Comparison of ENCODE assay signal across 8 mouse cellular contexts in genomic region chr2:173274428-173275342, GRCm38 (mm10). TPM values are rescaled to one million over a fixed set of nuclear protein-coding genes. Genes with fewer than 3 reads are reported as not detected.
DNase-seq lines count a peak whose midpoint lies in the region; ATAC-seq and TF ChIP-seq lines count a peak whose summit lies in the region.

No protein-coding gene starts in this region.

- WGBS in spleen, adult 2 months = 15% methylated on average over 15 of the region's 15 CpGs
- WGBS in intestine, embryonic 16.5 days = 18% methylated on average over 15 of the region's 15 CpGs
- 12% methylated on average over 15 of the region's 15 CpGs for WGBS in neural tube, embryonic 11.5 days

- peak overlapping the region; percentile 91 for H3K9ac ChIP-seq in intestine, embryonic 16.5 days (ENCODE audit: low read depth, low read length)
- peak overlapping the region; percentile 100 for H3K9ac ChIP-seq in neural tube, embryonic 11.5 days (ENCODE audit: low read length)

- peak overlapping the region; percentile 65 for H3K4me3 ChIP-seq in spleen, adult 2 months (ENCODE audit: extremely low read depth, insufficient read depth, insufficient read length)
- H3K4me3 ChIP-seq in embryonic fibroblast, embryonic 13.5 days (ENCODE audit: insufficient read depth, low read length) = peak overlapping the region; percentile 85
- H3K4me3 ChIP-seq in intestine, embryonic 16.5 days (ENCODE audit: low read length) = peak overlapping the region; percentile 78
- peak overlapping the region; percentile 99 for H3K4me3 ChIP-seq in neural tube, embryonic 11.5 days (ENCODE audit: low read depth, low read length)

- no peak for DNase-seq in spleen, adult 2 months (ENCODE audit: low read depth in 1 of 2, low spot score in 2 of 2)
- no peak for DNase-seq in spleen, postnatal 14 days (ENCODE audit: low spot score in 2 of 2)
- DNase-seq in neural tube, embryonic 11.5 days (ENCODE audit: low spot score) = peak; percentile 51
- DNase-seq in urinary bladder, postnatal 25 days (ENCODE audit: low spot score) = no peak
- DNase-seq in cerebellum, postnatal 14 days = no peak
- no peak for DNase-seq in ovary, postnatal 36 days (ENCODE audit: low spot score)

- no peaks in the 10 kb centered on the region for H3K9me3 ChIP-seq in intestine, embryonic 16.5 days (ENCODE audit: control insufficient read depth, low read length)
- no peaks in the 10 kb centered on the region for H3K9me3 ChIP-seq in neural tube, embryonic 11.5 days (ENCODE audit: control insufficient read depth, low read length)

- TF ChIP-seq CTCF in spleen, adult 2 months (IDR thresholded peaks at IDR 0.05; ENCODE audit: extremely low read depth, insufficient read depth, insufficient read length, insufficient replicate concordance) = no peak
- TF ChIP-seq CTCF in embryonic fibroblast, embryonic 13.5 days (IDR thresholded peaks at IDR 0.05; ENCODE audit: borderline replicate concordance, insufficient read depth, low read length) = no peak

- H3K27me3 ChIP-seq in spleen, adult 2 months (ENCODE audit: control insufficient read depth, insufficient read depth, low read length) = peaks cover 7% of the 10 kb centered on the region
- H3K27me3 ChIP-seq in intestine, embryonic 16.5 days (replicated peaks; ENCODE audit: control insufficient read depth, insufficient read depth, low read length) = no peaks in the 10 kb centered on the region
- no peaks in the 10 kb centered on the region for H3K27me3 ChIP-seq in neural tube, embryonic 11.5 days (ENCODE audit: control insufficient read depth, insufficient read depth, low read length)

- no peak for ATAC-seq in intestine, embryonic 16.5 days
- peak; percentile 5; the same call in 1 of the 2 replicates for ATAC-seq in neural tube, embryonic 11.5 days (ENCODE audit: insufficient read depth, low FRiP score, low TSS enrichment)

- peak overlapping the region; percentile 3; the same call in 1 of the 2 replicates for H3K27ac ChIP-seq in spleen, adult 2 months (ENCODE audit: insufficient read depth, low read length)
- H3K27ac ChIP-seq in embryonic fibroblast, embryonic 13.5 days (ENCODE audit: insufficient read depth, low read length) = peak overlapping the region; percentile 86
- peak overlapping the region; percentile 74 for H3K27ac ChIP-seq in intestine, embryonic 16.5 days (ENCODE audit: low read length)
- H3K27ac ChIP-seq in neural tube, embryonic 11.5 days (ENCODE audit: low read depth, low read length) = no peak overlapping the region

- H3K36me3 ChIP-seq in spleen, adult 2 months (ENCODE audit: control insufficient read depth, insufficient read depth, low read length) = no peaks in the 10 kb centered on the region
- no peaks in the 10 kb centered on the region for H3K36me3 ChIP-seq in intestine, embryonic 16.5 days (ENCODE audit: control insufficient read depth, insufficient read depth, low read length)
- no peaks in the 10 kb centered on the region for H3K36me3 ChIP-seq in neural tube, embryonic 11.5 days (ENCODE audit: control insufficient read depth, insufficient read depth, low read length)

- peak overlapping the region; percentile 84 for H3K4me2 ChIP-seq in intestine, embryonic 16.5 days (ENCODE audit: low read depth, low read length)
- peak overlapping the region; percentile 88 for H3K4me2 ChIP-seq in neural tube, embryonic 11.5 days (ENCODE audit: low read depth)

- H3K4me1 ChIP-seq in spleen, adult 2 months (ENCODE audit: control insufficient read depth, insufficient read depth, insufficient read length) = no peaks in the 10 kb centered on the region
- H3K4me1 ChIP-seq in embryonic fibroblast, embryonic 13.5 days (ENCODE audit: control insufficient read depth, insufficient read depth, low read length) = peaks cover 10% of the 10 kb centered on the region
- H3K4me1 ChIP-seq in intestine, embryonic 16.5 days (ENCODE audit: control insufficient read depth, insufficient read depth, low read length) = peaks cover 45% of the 10 kb centered on the region
- peaks cover 39% of the 10 kb centered on the region for H3K4me1 ChIP-seq in neural tube, embryonic 11.5 days (ENCODE audit: control insufficient read depth, insufficient read depth, low read length)

- TF ChIP-seq POLR2A in spleen, adult 2 months (IDR thresholded peaks at IDR 0.05; ENCODE audit: low read depth, low read length) = no peak
- no peak; the same call in 1 of the 2 replicates for TF ChIP-seq POLR2A in embryonic fibroblast, embryonic 13.5 days (IDR thresholded peaks at IDR 0.05; ENCODE audit: low read depth, low read length)

RNA-seq across cellular contexts. Expression of gene Pmepa1, which starts 1.6 kb away (rescaled TPM):
- polyA plus RNA-seq in spleen, adult 2 months (2012; rRNA removed) = 13.1 and 21.4 TPM in 2 replicates
- polyA plus RNA-seq in embryonic fibroblast, embryonic 13.5 days (2011; ENCODE audit: insufficient read length, low read depth, missing spikeins) = 141 and 142 TPM in 2 replicates
- 4.4 and 4.6 TPM in 2 replicates for polyA plus RNA-seq in intestine, embryonic 16.5 days (2015; fragmentation: Nextera tagmentation; extraction: Ambion mirVana)
- 5.3 and 5.9 TPM in 2 replicates for polyA plus RNA-seq in neural tube, embryonic 11.5 days (2014; fragmentation: Nextera tagmentation; extraction: Ambion mirVana)

RNA-seq across cellular contexts. Expression of gene Zbp1, which starts 56.0 kb away (rescaled TPM):
- 19.6 and 26.8 TPM in 2 replicates for polyA plus RNA-seq in spleen, adult 2 months (2012; rRNA removed)
- 2.6 and 5.6 TPM in 2 replicates for polyA plus RNA-seq in embryonic fibroblast, embryonic 13.5 days (2011; ENCODE audit: insufficient read length, low read depth, missing spikeins)
- polyA plus RNA-seq in intestine, embryonic 16.5 days (2015; fragmentation: Nextera tagmentation; extraction: Ambion mirVana) = 0.65 and 1.9 TPM in 2 replicates
- not detected in 2 replicates for polyA plus RNA-seq in neural tube, embryonic 11.5 days (2014; fragmentation: Nextera tagmentation; extraction: Ambion mirVana)
